Mouse (Mus musculus): ENCODE results near the gene Sae1. TPM values are rescaled to one million over a fixed set of nuclear protein-coding genes. Genes with fewer than 3 reads are reported as not detected.
"Not testable (repeated sequence)": the region's sequence is repeated elsewhere in the genome, so short reads cannot be mapped to it uniquely, and the experiment has no call there.

Sae1 gene
- polyA plus RNA-seq, 1 experiment from 2014 or later = 84.3 TPM

GRCm38 (mm10) chr7:16399098-16399819, 11.7 kb upstream of the Sae1 start:
- peak; percentile 69 for ATAC-seq (ENCODE audit: low read depth)
- H3K4me3 ChIP-seq (ENCODE audit: low read depth, low read length) = peak overlapping the region; percentile 91

GRCm38 (mm10) chr7:16398387-16399050, 10.9 kb upstream of the Sae1 start:
- Histone ChIP-seq H3K9ac (ENCODE audit: low read depth, low read length) (peak overlapping the region; percentile 100), H3K27ac (ENCODE audit: low read length) (peak overlapping the region; percentile 100), H3K36me3 (ENCODE audit: control insufficient read depth, insufficient read depth) (no peaks in the 10 kb centered on the region), H3K4me3 (ENCODE audit: low read depth, low read length) (peak overlapping the region; percentile 91), H3K27me3 (ENCODE audit: control insufficient read depth, insufficient read depth, low read depth, low read length) (no peaks in the 10 kb centered on the region), H3K4me2 (ENCODE audit: low read depth, low read length) (peak overlapping the region; percentile 84), H3K9me3 (replicated peaks; ENCODE audit: control insufficient read depth, low read length) (no peaks in the 10 kb centered on the region), H3K4me1 (ENCODE audit: control insufficient read depth, low read depth, low read length) (peaks cover 14% of the 10 kb centered on the region)
- ATAC-seq (ENCODE audit: low read depth) = no peak
- 40% methylated on average over 3 of the region's 3 CpGs for WGBS (ENCODE audit: insufficient replicate concordance)

More at GRCm38 (mm10) chr7:16399098-16399819, 11.7 kb upstream of the Sae1 start:
- Histone ChIP-seq H3K36me3 (ENCODE audit: control insufficient read depth, insufficient read depth) (no peaks in the 10 kb centered on the region), H3K9me3 (replicated peaks; ENCODE audit: control insufficient read depth, low read length) (no peaks in the 10 kb centered on the region), H3K4me1 (ENCODE audit: control insufficient read depth, low read depth, low read length) (peaks cover 18% of the 10 kb centered on the region), H3K4me2 (ENCODE audit: low read depth, low read length) (peak overlapping the region; percentile 84), H3K27me3 (ENCODE audit: control insufficient read depth, insufficient read depth, low read depth, low read length) (no peaks in the 10 kb centered on the region), H3K9ac (ENCODE audit: low read depth, low read length) (peak overlapping the region; percentile 100), H3K27ac (ENCODE audit: low read length) (peak overlapping the region; percentile 100)
- 1% methylated on average over 31 of the region's 31 CpGs for WGBS (ENCODE audit: insufficient replicate concordance)

- ATAC-seq (ENCODE audit: low read depth) = no peak
- H3K27ac ChIP-seq (ENCODE audit: low read length) = no peak overlapping the region
These were observed 9.9 kb upstream of the Sae1 start for GRCm38 (mm10) chr7:16397465-16397864.

GRCm38 (mm10) chr7:16395944-16396343, 8.3 kb upstream of the Sae1 start:
- Histone ChIP-seq H3K27ac (ENCODE audit: low read length) (no peak overlapping the region), H3K27me3 (ENCODE audit: control insufficient read depth, insufficient read depth, low read depth, low read length) (no peaks in the 10 kb centered on the region), H3K4me1 (ENCODE audit: control insufficient read depth, low read depth, low read length) (peaks cover 11% of the 10 kb centered on the region), H3K9ac (ENCODE audit: low read depth, low read length) (no peak overlapping the region), H3K4me3 (ENCODE audit: low read depth, low read length) (no peak overlapping the region), H3K4me2 (ENCODE audit: low read depth, low read length) (no peak overlapping the region), H3K36me3 (ENCODE audit: control insufficient read depth, insufficient read depth) (no peaks in the 10 kb centered on the region), H3K9me3 (replicated peaks; ENCODE audit: control insufficient read depth, low read length) (no peaks in the 10 kb centered on the region)
- WGBS (ENCODE audit: insufficient replicate concordance) = 0% methylated on average over 2 of the region's 2 CpGs
- no peak for ATAC-seq (ENCODE audit: low read depth)

More at GRCm38 (mm10) chr7:16397465-16397864, 9.9 kb upstream of the Sae1 start:
- Histone ChIP-seq H3K9me3 (replicated peaks; ENCODE audit: control insufficient read depth, low read length) (no peaks in the 10 kb centered on the region), H3K9ac (ENCODE audit: low read depth, low read length) (no peak overlapping the region), H3K4me1 (ENCODE audit: control insufficient read depth, low read depth, low read length) (peaks cover 11% of the 10 kb centered on the region), H3K4me3 (ENCODE audit: low read depth, low read length) (no peak overlapping the region), H3K27me3 (ENCODE audit: control insufficient read depth, insufficient read depth, low read depth, low read length) (no peaks in the 10 kb centered on the region), H3K4me2 (ENCODE audit: low read depth, low read length) (no peak overlapping the region), H3K36me3 (ENCODE audit: control insufficient read depth, insufficient read depth) (no peaks in the 10 kb centered on the region)
- WGBS (ENCODE audit: insufficient replicate concordance) = 52% methylated on average over 4 of the region's 4 CpGs

- Histone ChIP-seq H3K9ac (ENCODE audit: low read depth, low read length) (no peak overlapping the region), H3K4me2 (ENCODE audit: low read depth, low read length) (no peak overlapping the region), H3K36me3 (ENCODE audit: control insufficient read depth, insufficient read depth) (no peaks in the 10 kb centered on the region), H3K27me3 (ENCODE audit: control insufficient read depth, insufficient read depth, low read depth, low read length) (no peaks in the 10 kb centered on the region), H3K9me3 (replicated peaks; ENCODE audit: control insufficient read depth, low read length) (no peaks in the 10 kb centered on the region), H3K4me3 (ENCODE audit: low read depth, low read length) (no peak overlapping the region), H3K4me1 (ENCODE audit: control insufficient read depth, low read depth, low read length) (peaks cover 5% of the 10 kb centered on the region), H3K27ac (ENCODE audit: low read length) (no peak overlapping the region)
- ATAC-seq (ENCODE audit: low read depth) = no peak
- WGBS (ENCODE audit: insufficient replicate concordance) = 48% methylated on average over 4 of the region's 4 CpGs
These were observed 5.3 kb upstream of the Sae1 start for GRCm38 (mm10) chr7:16392923-16393322.

GRCm38 (mm10) chr7:16389942-16390341, 2.3 kb upstream of the Sae1 start:
- H3K9ac ChIP-seq (ENCODE audit: low read depth, low read length); H3K27me3 ChIP-seq (ENCODE audit: control insufficient read depth, insufficient read depth, low read depth, low read length); H3K36me3 ChIP-seq (ENCODE audit: control insufficient read depth, insufficient read depth); ATAC-seq (ENCODE audit: low read depth); H3K9me3 ChIP-seq (replicated peaks; ENCODE audit: control insufficient read depth, low read length); H3K4me2 ChIP-seq (ENCODE audit: low read depth, low read length); H3K27ac ChIP-seq (ENCODE audit: low read length); H3K4me3 ChIP-seq (ENCODE audit: low read depth, low read length): not testable (repeated sequence)
- 50% methylated on average over 2 of the region's 2 CpGs for WGBS (ENCODE audit: insufficient replicate concordance)
- peaks cover 18% of the 10 kb centered on the region for H3K4me1 ChIP-seq (ENCODE audit: control insufficient read depth, low read depth, low read length)

- no peaks in the 10 kb centered on the region for H3K27me3 ChIP-seq (ENCODE audit: control insufficient read depth, insufficient read depth, low read depth, low read length)
- peaks cover 24% of the 10 kb centered on the region for H3K36me3 ChIP-seq (ENCODE audit: control insufficient read depth, insufficient read depth)
- peak; percentile 47; the same call in 1 of the 2 replicates for ATAC-seq (ENCODE audit: low read depth)
- H3K4me3 ChIP-seq (ENCODE audit: low read depth, low read length) = no peak overlapping the region
- no peak overlapping the region for H3K27ac ChIP-seq (ENCODE audit: low read length)
- H3K4me2 ChIP-seq (ENCODE audit: low read depth, low read length) = no peak overlapping the region
- no peak overlapping the region for H3K9ac ChIP-seq (ENCODE audit: low read depth, low read length)
- H3K9me3 ChIP-seq (replicated peaks; ENCODE audit: control insufficient read depth, low read length) = no peaks in the 10 kb centered on the region
- 85% methylated on average over 1 of the region's 1 CpGs for WGBS (ENCODE audit: insufficient replicate concordance)
- H3K4me1 ChIP-seq (ENCODE audit: control insufficient read depth, low read depth, low read length) = peaks cover 6% of the 10 kb centered on the region
These were observed 11.1 kb downstream of the Sae1 start for GRCm38 (mm10) chr7:16376505-16376904.

- H3K4me3 ChIP-seq (ENCODE audit: low read depth, low read length) = no peak overlapping the region
- peaks cover 22% of the 10 kb centered on the region for H3K36me3 ChIP-seq (ENCODE audit: control insufficient read depth, insufficient read depth)
- H3K9ac ChIP-seq (ENCODE audit: low read depth, low read length) = no peak overlapping the region
- H3K4me2 ChIP-seq (ENCODE audit: low read depth, low read length) = no peak overlapping the region
- 57% methylated on average over 5 of the region's 5 CpGs for whole genome bisulfite sequencing (ENCODE audit: insufficient replicate concordance)
- H3K4me1 ChIP-seq (ENCODE audit: control insufficient read depth, low read depth, low read length) = peaks cover 2% of the 10 kb centered on the region
- H3K27me3 ChIP-seq (ENCODE audit: control insufficient read depth, insufficient read depth, low read depth, low read length) = no peaks in the 10 kb centered on the region
- no peak overlapping the region for H3K27ac ChIP-seq (ENCODE audit: low read length)
- no peak for ATAC-seq (ENCODE audit: low read depth)
- H3K9me3 ChIP-seq (replicated peaks; ENCODE audit: control insufficient read depth, low read length) = no peaks in the 10 kb centered on the region
These were observed 12.6 kb downstream of the Sae1 start for GRCm38 (mm10) chr7:16374989-16375388.

GRCm38 (mm10) chr7:16373719-16374118, 13.9 kb downstream of the Sae1 start:
- Histone ChIP-seq H3K27ac (ENCODE audit: low read length) (no peak overlapping the region), H3K4me1 (ENCODE audit: control insufficient read depth, low read depth, low read length) (peaks cover 2% of the 10 kb centered on the region), H3K9me3 (replicated peaks; ENCODE audit: control insufficient read depth, low read length) (no peaks in the 10 kb centered on the region), H3K4me2 (ENCODE audit: low read depth, low read length) (no peak overlapping the region), H3K9ac (ENCODE audit: low read depth, low read length) (no peak overlapping the region), H3K36me3 (ENCODE audit: control insufficient read depth, insufficient read depth) (peaks cover 21% of the 10 kb centered on the region), H3K4me3 (ENCODE audit: low read depth, low read length) (no peak overlapping the region), H3K27me3 (ENCODE audit: control insufficient read depth, insufficient read depth, low read depth, low read length) (no peaks in the 10 kb centered on the region)
- ATAC-seq (ENCODE audit: low read depth) = peak; percentile 47; the same call in 1 of the 2 replicates
- 45% methylated on average over 2 of the region's 2 CpGs for WGBS (ENCODE audit: insufficient replicate concordance)

Measured in liver, embryonic 16.5 days (tissue).